Mouse (Mus musculus): ENCODE results near the gene Anapc2. TPM values are rescaled to one million over a fixed set of nuclear protein-coding genes. Genes with fewer than 3 reads are reported as not detected.

The Anapc2 gene
- polyA plus RNA-seq (2014; fragmentation: Illumina TruSeq; extraction: RNeasy Lipid Tissue Mini Kit (QIAGEN cat#74804); ENCODE audit: low read depth, low replicate concordance), result 9.7 TPM

GRCm38 (mm10) chr2:25271827-25272511 lies at the start of gene Anapc2, which contains the start of gene Ssna1:
Gene Anapc2, plus strand, starts transcription at chr2:25272478.
Gene Ssna1, minus strand, starts transcription at chr2:25272438.

GRCm38 (mm10) chr2:25224492-25224765 lies 47.8 kb upstream of the Anapc2 start, which contains the start of gene Tubb4b:
Gene Tubb4b, minus strand, starts transcription at chr2:25224702.

DNA sequence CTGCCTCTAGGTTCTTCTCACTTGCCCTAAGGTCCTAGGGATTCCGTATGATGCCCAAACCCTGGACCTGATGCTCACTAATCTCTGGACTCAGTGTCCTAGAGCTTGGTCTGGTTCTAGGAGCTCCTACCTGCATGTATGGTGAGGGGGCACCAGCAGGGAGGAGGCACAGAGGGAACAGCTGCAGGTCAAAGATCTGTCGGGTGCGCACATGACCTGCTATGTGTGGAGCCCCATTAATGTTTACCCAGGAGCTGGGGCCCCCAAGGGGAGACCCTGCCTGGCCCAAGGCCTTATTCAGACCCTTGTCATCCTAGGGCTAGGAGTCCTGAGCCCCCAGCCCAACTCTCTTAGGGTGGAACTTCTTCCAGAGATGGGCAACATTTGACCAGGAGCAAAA lies 38.2 kb upstream of the Anapc2 start, which contains the start of gene Slc34a3:
TSS of gene Slc34a3 (minus strand) at position 315 of the 400 bp plus-strand sequence.

DNA sequence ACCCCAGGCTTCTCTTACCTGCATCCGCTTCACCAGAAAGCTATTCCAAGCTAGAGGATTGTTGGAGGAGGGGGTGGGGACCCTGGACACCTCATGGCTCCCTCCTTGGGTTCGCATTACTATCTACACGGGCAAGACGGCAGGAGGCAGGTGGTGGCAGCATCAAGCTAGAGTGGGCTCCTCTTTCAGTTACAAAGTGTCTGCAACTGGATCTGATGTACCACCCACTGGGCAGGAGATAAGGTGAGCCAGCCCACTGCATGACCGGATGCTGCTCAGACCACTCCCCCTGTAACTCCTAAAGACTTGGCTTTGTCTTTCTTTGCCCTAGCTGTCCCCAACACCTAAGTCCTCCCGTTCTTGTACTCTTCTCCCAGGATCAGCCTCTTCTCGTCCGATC lies 35.7 kb upstream of the Anapc2 start, which contains the start of gene Rnf224:
TSS of gene Rnf224 (minus strand) at position 174 of the 400 bp plus-strand sequence.

GRCm38 (mm10) chr2:25242101-25242506 lies 30.2 kb upstream of the Anapc2 start, which contains the start of the genes Rnf208 and Cysrt1:
Gene Rnf208, plus strand, starts transcription at chr2:25242255.
Gene Cysrt1, minus strand, starts transcription at chr2:25242452.

DNA sequence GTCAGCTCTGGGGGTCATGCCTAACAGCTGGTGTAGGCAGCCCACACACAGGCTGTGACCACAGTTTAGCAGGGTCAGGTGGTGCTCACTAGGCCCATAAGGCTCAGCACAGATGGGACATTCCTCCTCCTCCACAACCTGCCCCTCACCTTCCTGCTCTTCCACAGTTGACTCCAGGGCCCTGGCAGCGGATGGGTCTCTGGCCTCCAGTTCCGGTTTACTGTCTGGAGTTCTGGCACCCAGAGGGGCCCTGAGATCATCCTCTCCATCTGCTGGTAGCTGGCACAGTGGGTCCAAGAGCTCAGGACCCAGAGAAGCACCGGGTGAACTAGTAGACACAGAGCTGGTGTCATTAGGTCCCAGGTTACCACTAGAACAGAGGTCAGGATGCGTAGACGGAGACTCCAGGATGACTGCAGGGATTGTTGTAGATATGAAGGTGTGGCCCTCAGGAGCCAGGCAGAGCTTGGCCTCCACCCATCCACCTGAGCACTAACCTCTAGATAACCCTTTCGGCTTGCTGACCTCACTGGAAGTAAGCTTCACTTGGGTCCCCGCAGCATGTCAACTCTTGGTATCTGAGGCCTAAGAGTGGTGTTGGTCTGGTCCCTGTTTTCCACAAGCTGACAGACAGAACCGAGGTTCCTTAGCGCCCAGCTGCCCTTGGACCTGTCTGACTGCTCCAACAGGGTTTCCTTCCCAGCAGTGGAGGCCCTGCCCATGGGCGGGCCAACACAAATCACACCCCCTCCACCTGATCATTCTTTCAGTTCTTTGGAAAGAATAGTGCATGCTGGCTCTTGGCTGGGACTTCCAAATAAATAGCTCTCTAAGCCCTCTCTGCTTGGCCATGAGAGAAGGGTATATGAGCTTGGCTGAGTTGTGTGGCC lies 25.9 kb upstream of the Anapc2 start, which contains the start of gene AL732309.1:
TSS of gene AL732309.1 (minus strand) at position 681 of the 890 bp plus-strand sequence.

GRCm38 (mm10) chr2:25255284-25255779 lies 16.9 kb upstream of the Anapc2 start, which contains the start of gene Tmem203:
Gene Tmem203, plus strand, starts transcription at chr2:25255439.

DNA sequence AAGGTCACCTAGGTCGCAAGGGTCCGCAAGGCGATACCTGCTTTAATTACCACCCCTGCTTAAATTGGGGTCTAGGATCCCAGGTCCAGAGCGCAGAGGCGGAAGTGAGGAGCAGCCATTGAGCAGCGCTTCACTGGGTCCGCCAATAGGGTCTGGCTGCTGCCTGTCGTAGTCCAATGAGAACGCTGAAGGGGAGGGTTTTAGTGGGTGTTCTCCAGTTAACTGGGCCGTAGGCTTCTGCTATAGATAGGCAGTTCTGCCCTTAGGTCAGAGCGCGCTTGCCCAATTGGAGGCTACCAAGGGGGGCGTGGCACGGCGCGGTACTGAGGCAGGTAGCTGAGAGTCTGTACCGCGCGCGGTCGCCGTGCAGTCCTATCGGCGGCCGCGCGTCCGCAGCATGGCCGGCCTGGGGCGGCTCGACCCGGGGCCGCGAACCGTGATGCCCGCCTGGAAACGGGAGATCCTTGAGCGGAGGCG lies 9.9 kb upstream of the Anapc2 start, which contains the start of gene Tprn:
TSS of gene Tprn (plus strand) at position 328 of the 477 bp plus-strand sequence.

DNA sequence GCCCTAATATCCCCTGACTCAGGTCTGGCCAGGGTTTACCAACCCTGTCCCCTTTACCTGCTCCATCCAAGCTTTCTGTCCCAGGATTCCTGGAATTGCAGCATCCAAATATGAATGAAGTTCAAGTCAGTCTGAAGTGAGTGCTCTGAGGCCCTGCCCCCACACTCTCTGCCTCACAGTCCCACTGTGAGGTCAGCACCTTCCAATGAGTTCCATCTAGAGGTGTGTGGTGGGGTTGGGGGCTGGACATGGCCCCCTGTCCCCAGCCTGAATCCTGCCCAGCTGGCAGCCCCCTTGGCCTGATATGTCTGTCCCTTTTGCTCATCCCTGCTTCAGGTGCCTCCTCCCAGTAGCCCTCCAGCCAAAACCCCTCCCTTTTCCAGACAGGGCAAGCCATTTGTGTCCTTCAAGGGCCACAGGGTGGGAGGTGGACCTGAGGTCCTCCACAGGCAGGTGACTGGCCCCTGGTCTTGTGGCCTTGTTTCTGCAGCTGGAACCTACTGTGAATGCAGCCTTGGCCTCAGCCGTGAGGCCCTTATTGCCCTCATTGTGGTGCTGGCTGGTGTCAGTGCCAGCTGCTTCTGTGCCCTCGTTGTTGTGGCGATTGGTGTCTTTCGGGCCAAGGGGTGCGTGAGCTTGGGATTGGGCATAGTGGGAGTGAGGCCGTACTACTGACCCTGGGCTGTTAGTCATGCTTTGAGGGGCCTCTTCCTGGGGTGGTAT lies 15.8 kb downstream of the Anapc2 start, which contains the start of gene Tmem210:
TSS of gene Tmem210 (plus strand) at position 219 of the 723 bp plus-strand sequence.

DNA sequence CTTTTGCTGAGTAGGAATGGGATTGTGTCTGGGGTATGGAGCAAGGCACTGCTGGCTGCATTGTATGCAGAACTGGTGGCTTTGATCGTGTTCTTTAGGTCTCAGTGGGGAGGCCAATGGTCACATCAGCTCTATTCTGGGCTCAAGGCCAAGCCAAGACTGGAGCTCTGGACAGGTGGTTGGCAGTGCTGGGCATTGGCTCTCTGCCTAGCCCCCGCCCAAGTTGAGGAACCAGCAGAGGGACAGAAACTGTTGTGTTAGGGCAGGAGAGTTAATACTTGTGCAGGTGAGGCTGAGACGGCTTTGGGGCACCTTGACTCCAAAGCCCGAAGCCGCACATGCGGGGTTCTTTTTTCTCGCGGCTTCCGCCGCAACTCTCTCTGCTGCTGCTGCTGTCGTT lies 17.4 kb downstream of the Anapc2 start, which contains the start of gene Lrrc26:
TSS of gene Lrrc26 (plus strand) at position 265 of the 400 bp plus-strand sequence.

DNA sequence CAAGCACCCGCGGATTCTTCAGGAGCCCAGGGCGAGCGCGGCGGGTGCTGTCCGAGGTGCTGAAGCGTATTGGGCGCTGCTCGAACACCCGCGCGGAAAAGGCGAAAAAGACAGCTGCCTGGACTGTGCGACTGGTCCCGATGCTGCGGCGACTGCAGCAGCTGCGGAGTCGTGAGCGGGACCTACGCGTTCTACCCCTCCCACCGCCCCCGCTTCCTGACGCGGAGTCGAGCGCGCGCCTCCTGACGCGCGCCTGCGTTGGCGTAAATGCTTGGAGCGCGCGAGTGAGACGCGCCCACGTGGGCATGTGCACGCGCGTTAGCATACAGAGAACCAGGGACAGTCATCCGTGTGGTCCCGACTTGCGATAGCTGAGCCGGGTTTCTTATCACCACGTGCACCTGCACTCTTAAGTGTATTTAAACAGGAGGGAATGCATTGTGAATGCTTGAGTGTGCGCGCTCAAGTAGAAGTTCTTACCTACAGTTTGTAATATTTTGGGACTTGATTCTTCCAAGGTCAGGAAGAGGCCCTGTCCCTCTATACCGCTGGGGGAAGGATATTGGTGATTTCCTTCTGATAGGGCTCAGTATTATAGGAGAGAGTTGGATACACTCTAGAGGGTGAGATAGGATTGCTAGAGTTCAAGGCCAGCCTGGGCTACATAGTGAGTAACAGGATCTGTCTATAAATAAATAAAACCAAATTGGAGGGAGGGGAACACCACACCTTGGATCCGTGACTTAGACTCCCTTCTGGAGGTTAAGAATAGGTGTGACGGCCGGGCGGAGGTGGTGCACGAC lies 46.9 kb downstream of the Anapc2 start, which contains the start of gene Grin1:
TSS of gene Grin1 (minus strand) at position 217 of the 803 bp plus-strand sequence.

DNA sequence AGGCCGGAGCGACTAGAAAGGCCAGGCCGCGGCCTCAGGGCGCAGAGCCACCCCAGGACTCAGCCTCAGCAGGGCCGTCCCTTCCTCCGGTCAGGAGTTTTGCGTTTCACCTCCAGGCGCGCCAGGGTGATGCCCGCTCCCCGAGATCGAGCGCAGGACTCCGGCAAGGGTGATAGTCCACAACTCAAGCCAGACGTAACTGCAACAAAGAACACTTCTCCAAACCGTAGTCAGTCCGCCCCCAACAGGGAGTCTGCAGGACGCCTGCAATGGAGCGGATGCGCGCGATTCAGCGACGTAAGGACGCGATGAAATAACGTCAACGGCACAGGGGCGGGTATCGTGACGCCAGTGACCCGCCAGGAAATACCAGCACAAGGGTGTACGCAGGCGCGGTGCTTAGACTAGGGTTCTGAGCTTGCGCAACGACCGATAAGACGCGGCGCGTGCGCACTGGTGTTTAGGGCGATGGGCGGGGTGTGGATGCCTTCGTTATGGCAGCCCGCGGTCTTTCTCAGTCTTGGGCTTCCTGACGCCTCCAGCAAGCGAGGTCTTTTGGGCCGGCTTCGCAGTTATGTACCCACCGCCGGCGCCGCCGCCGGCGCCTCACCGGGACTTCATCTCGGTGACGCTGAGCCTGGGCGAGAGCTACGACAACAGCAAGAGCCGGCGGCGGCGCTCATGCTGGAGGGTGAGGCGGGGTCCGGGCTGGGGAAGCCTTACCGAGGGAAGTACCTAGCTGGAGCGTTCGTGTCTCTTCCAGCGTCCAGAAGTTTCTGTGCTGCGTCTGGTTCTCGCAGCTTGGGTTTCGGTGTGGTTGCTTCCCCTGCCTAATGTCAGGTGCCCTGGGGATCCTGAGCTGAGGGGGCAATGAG lies 60.2 kb downstream of the Anapc2 start, which contains the start of gene Man1b1:
TSS of gene Man1b1 (plus strand) at position 53 of the 875 bp plus-strand sequence.

Other genes starting within 250 kb of the Anapc2 start
- gene Nsmf, start 218.1 kb upstream of the Anapc2 start, polyA plus RNA-seq (2014; fragmentation: Illumina TruSeq; extraction: RNeasy Lipid Tissue Mini Kit (QIAGEN cat#74804); ENCODE audit: low read depth, low replicate concordance), result 6.8 TPM
- 39.5 TPM for gene Entpd8, start 192.2 kb upstream of the Anapc2 start, polyA plus RNA-seq (2014; fragmentation: Illumina TruSeq; extraction: RNeasy Lipid Tissue Mini Kit (QIAGEN cat#74804); ENCODE audit: low read depth, low replicate concordance)
- 1.2 TPM for gene Noxa1, start 177.3 kb upstream of the Anapc2 start, polyA plus RNA-seq (2014; fragmentation: Illumina TruSeq; extraction: RNeasy Lipid Tissue Mini Kit (QIAGEN cat#74804); ENCODE audit: low read depth, low replicate concordance)
- 14.4 TPM for gene Nrarp, start 91.7 kb upstream of the Anapc2 start, polyA plus RNA-seq (2014; fragmentation: Illumina TruSeq; extraction: RNeasy Lipid Tissue Mini Kit (QIAGEN cat#74804); ENCODE audit: low read depth, low replicate concordance)
- 3.9 TPM for gene Tor4a, start 75.6 kb upstream of the Anapc2 start, polyA plus RNA-seq (2014; fragmentation: Illumina TruSeq; extraction: RNeasy Lipid Tissue Mini Kit (QIAGEN cat#74804); ENCODE audit: low read depth, low replicate concordance)
- 6.1 TPM for gene Nelfb, start 61.0 kb upstream of the Anapc2 start, polyA plus RNA-seq (2014; fragmentation: Illumina TruSeq; extraction: RNeasy Lipid Tissue Mini Kit (QIAGEN cat#74804); ENCODE audit: low read depth, low replicate concordance)
- gene Stpg3, start 57.8 kb upstream of the Anapc2 start, polyA plus RNA-seq (2014; fragmentation: Illumina TruSeq; extraction: RNeasy Lipid Tissue Mini Kit (QIAGEN cat#74804); ENCODE audit: low read depth, low replicate concordance), result not detected
- gene Fam166a, start 53.7 kb upstream of the Anapc2 start, polyA plus RNA-seq (2014; fragmentation: Illumina TruSeq; extraction: RNeasy Lipid Tissue Mini Kit (QIAGEN cat#74804); ENCODE audit: low read depth, low replicate concordance), result not detected
- gene Tubb4b, start 47.8 kb upstream of the Anapc2 start, polyA plus RNA-seq (2014; fragmentation: Illumina TruSeq; extraction: RNeasy Lipid Tissue Mini Kit (QIAGEN cat#74804); ENCODE audit: low read depth, low replicate concordance), result 58.7 TPM
- gene Slc34a3, start 38.1 kb upstream of the Anapc2 start, polyA plus RNA-seq (2014; fragmentation: Illumina TruSeq; extraction: RNeasy Lipid Tissue Mini Kit (QIAGEN cat#74804); ENCODE audit: low read depth, low replicate concordance), result not detected
- not detected for gene Rnf224, start 35.7 kb upstream of the Anapc2 start, polyA plus RNA-seq (2014; fragmentation: Illumina TruSeq; extraction: RNeasy Lipid Tissue Mini Kit (QIAGEN cat#74804); ENCODE audit: low read depth, low replicate concordance)
- not detected for gene Rnf208, start 30.2 kb upstream of the Anapc2 start, polyA plus RNA-seq (2014; fragmentation: Illumina TruSeq; extraction: RNeasy Lipid Tissue Mini Kit (QIAGEN cat#74804); ENCODE audit: low read depth, low replicate concordance)
- not detected for gene Cysrt1, start 30.0 kb upstream of the Anapc2 start, polyA plus RNA-seq (2014; fragmentation: Illumina TruSeq; extraction: RNeasy Lipid Tissue Mini Kit (QIAGEN cat#74804); ENCODE audit: low read depth, low replicate concordance)
- 0.85 TPM for gene AL732309.1, start 25.6 kb upstream of the Anapc2 start, polyA plus RNA-seq (2014; fragmentation: Illumina TruSeq; extraction: RNeasy Lipid Tissue Mini Kit (QIAGEN cat#74804); ENCODE audit: low read depth, low replicate concordance)
- gene Tmem203, start 17.0 kb upstream of the Anapc2 start, polyA plus RNA-seq (2014; fragmentation: Illumina TruSeq; extraction: RNeasy Lipid Tissue Mini Kit (QIAGEN cat#74804); ENCODE audit: low read depth, low replicate concordance), result 0.76 TPM
- 7.7 TPM for gene Tprn, start 9.9 kb upstream of the Anapc2 start, polyA plus RNA-seq (2014; fragmentation: Illumina TruSeq; extraction: RNeasy Lipid Tissue Mini Kit (QIAGEN cat#74804); ENCODE audit: low read depth, low replicate concordance)
- gene Ssna1, start within 50 bp of the Anapc2 start, polyA plus RNA-seq (2014; fragmentation: Illumina TruSeq; extraction: RNeasy Lipid Tissue Mini Kit (QIAGEN cat#74804); ENCODE audit: low read depth, low replicate concordance), result 2.0 TPM
- not detected for gene Tmem210, start 15.7 kb downstream of the Anapc2 start, polyA plus RNA-seq (2014; fragmentation: Illumina TruSeq; extraction: RNeasy Lipid Tissue Mini Kit (QIAGEN cat#74804); ENCODE audit: low read depth, low replicate concordance)
- 1.0 TPM for gene Lrrc26, start 17.4 kb downstream of the Anapc2 start, polyA plus RNA-seq (2014; fragmentation: Illumina TruSeq; extraction: RNeasy Lipid Tissue Mini Kit (QIAGEN cat#74804); ENCODE audit: low read depth, low replicate concordance)
- 0.13 TPM for gene Grin1, start 46.7 kb downstream of the Anapc2 start, polyA plus RNA-seq (2014; fragmentation: Illumina TruSeq; extraction: RNeasy Lipid Tissue Mini Kit (QIAGEN cat#74804); ENCODE audit: low read depth, low replicate concordance)
- gene Man1b1, start 59.9 kb downstream of the Anapc2 start, polyA plus RNA-seq (2014; fragmentation: Illumina TruSeq; extraction: RNeasy Lipid Tissue Mini Kit (QIAGEN cat#74804); ENCODE audit: low read depth, low replicate concordance), result 21.3 TPM
- 7.7 TPM for gene Dpp7, start 83.9 kb downstream of the Anapc2 start, polyA plus RNA-seq (2014; fragmentation: Illumina TruSeq; extraction: RNeasy Lipid Tissue Mini Kit (QIAGEN cat#74804); ENCODE audit: low read depth, low replicate concordance)
- 3.2 TPM for gene Uap1l1, start 93.2 kb downstream of the Anapc2 start, polyA plus RNA-seq (2014; fragmentation: Illumina TruSeq; extraction: RNeasy Lipid Tissue Mini Kit (QIAGEN cat#74804); ENCODE audit: low read depth, low replicate concordance)
- 0.13 TPM for gene Sapcd2, start 99.8 kb downstream of the Anapc2 start, polyA plus RNA-seq (2014; fragmentation: Illumina TruSeq; extraction: RNeasy Lipid Tissue Mini Kit (QIAGEN cat#74804); ENCODE audit: low read depth, low replicate concordance)
- gene Entpd2, start 123.4 kb downstream of the Anapc2 start, polyA plus RNA-seq (2014; fragmentation: Illumina TruSeq; extraction: RNeasy Lipid Tissue Mini Kit (QIAGEN cat#74804); ENCODE audit: low read depth, low replicate concordance), result 0.28 TPM
- 9.3 TPM for gene Npdc1, start 126.9 kb downstream of the Anapc2 start, polyA plus RNA-seq (2014; fragmentation: Illumina TruSeq; extraction: RNeasy Lipid Tissue Mini Kit (QIAGEN cat#74804); ENCODE audit: low read depth, low replicate concordance)
- not detected for gene Fut7, start 150.8 kb downstream of the Anapc2 start, polyA plus RNA-seq (2014; fragmentation: Illumina TruSeq; extraction: RNeasy Lipid Tissue Mini Kit (QIAGEN cat#74804); ENCODE audit: low read depth, low replicate concordance)
- gene Abca2, start 156.2 kb downstream of the Anapc2 start, polyA plus RNA-seq (2014; fragmentation: Illumina TruSeq; extraction: RNeasy Lipid Tissue Mini Kit (QIAGEN cat#74804); ENCODE audit: low read depth, low replicate concordance), result 0.09 TPM
- not detected for gene Clic3, start 184.4 kb downstream of the Anapc2 start, polyA plus RNA-seq (2014; fragmentation: Illumina TruSeq; extraction: RNeasy Lipid Tissue Mini Kit (QIAGEN cat#74804); ENCODE audit: low read depth, low replicate concordance)
- gene Paxx, start 188.6 kb downstream of the Anapc2 start, polyA plus RNA-seq (2014; fragmentation: Illumina TruSeq; extraction: RNeasy Lipid Tissue Mini Kit (QIAGEN cat#74804); ENCODE audit: low read depth, low replicate concordance), result 2.6 TPM
- gene Ptgds, start 197.6 kb downstream of the Anapc2 start, polyA plus RNA-seq (2014; fragmentation: Illumina TruSeq; extraction: RNeasy Lipid Tissue Mini Kit (QIAGEN cat#74804); ENCODE audit: low read depth, low replicate concordance), result not detected
- gene Lcn12, start 221.4 kb downstream of the Anapc2 start, polyA plus RNA-seq (2014; fragmentation: Illumina TruSeq; extraction: RNeasy Lipid Tissue Mini Kit (QIAGEN cat#74804); ENCODE audit: low read depth, low replicate concordance), result not detected
- 1.5 TPM for gene Fbxw5, start 228.3 kb downstream of the Anapc2 start, polyA plus RNA-seq (2014; fragmentation: Illumina TruSeq; extraction: RNeasy Lipid Tissue Mini Kit (QIAGEN cat#74804); ENCODE audit: low read depth, low replicate concordance)
- gene C8g, start 229.2 kb downstream of the Anapc2 start, polyA plus RNA-seq (2014; fragmentation: Illumina TruSeq; extraction: RNeasy Lipid Tissue Mini Kit (QIAGEN cat#74804); ENCODE audit: low read depth, low replicate concordance), result not detected

All from sigmoid colon, adult 10 weeks (tissue).